In the genomic region with DNA sequence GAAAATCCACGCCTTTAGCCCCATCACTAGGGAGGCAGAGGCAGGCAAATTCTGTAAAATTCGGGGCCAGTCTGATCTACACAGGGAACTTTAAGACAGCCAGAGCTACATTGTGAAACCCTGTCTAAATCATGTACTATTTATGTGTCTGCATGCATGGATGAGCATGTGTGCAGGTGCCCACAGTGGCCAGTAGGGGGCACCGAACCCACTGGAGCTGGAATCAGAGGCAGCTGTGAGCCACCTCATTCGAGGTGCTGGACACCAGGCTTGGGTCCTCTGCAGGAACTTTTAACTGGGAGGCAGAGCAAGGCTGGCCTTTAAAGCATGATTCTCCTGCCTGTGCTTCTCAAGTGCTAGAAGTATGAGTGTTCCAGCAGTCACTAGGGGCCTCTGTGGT, we compare ENCODE assay signal across 11 mouse cellular contexts.
A peak's percentile ranks its signal among the peaks of the same experiment; 100 is the strongest.
DNase-seq lines count a peak whose midpoint lies in the region; ATAC-seq and TF ChIP-seq lines count a peak whose summit lies in the region.
"Had no signal": no experiment of that assay in that cellular context is flagged by ENCODE, and none has a peak within 500 bp of the region (broad histone marks: within the 10 kb centered on the region; RNA-seq: fewer than 3 reads in every experiment).

No protein-coding gene starts in this region.

- H3K36me3 ChIP-seq in testis, adult 2 months (ENCODE audit: control insufficient read depth, insufficient read depth, low read length): no peaks in the 10 kb centered on the region
- 0 out of 2 replicates have a peak, but pooled peaks cover 6% of the 10 kb centered on the region for H3K36me3 ChIP-seq in liver, embryonic 15.5 days (replicated peaks)

- no peaks in the 10 kb centered on the region for H3K4me1 ChIP-seq in testis, adult 2 months (ENCODE audit: control insufficient read depth, insufficient read depth, low read length)
- peaks cover 66% of the 10 kb centered on the region for H3K4me1 ChIP-seq in liver, embryonic 15.5 days (replicated peaks)
- H3K4me1 ChIP-seq: limb, embryonic 15.5 days had no signal

- H3K4me2 ChIP-seq in liver, embryonic 15.5 days: no peak overlapping the region
- H3K4me2 ChIP-seq: limb, embryonic 15.5 days had no signal

- H3K4me3 ChIP-seq in gastrocnemius, adult 2 months: no peak overlapping the region
- no peak overlapping the region for H3K4me3 ChIP-seq in testis, adult 2 months (ENCODE audit: control insufficient read depth, low read depth, low read length)
- no peak overlapping the region for H3K4me3 ChIP-seq in liver, embryonic 15.5 days (replicated peaks)
- H3K4me3 ChIP-seq: limb, embryonic 15.5 days had no signal

- H3K27ac ChIP-seq in gastrocnemius, adult 2 months: no peak overlapping the region
- H3K27ac ChIP-seq in testis, adult 2 months (ENCODE audit: control insufficient read depth, insufficient read depth, low read depth, low read length): no peak overlapping the region
- peak overlapping the region; percentile 48 for H3K27ac ChIP-seq in liver, embryonic 15.5 days (replicated peaks)
- H3K27ac ChIP-seq: limb, embryonic 15.5 days had no signal

- DNase-seq in gastrocnemius, adult 2 months: peak; percentile 50
- DNase-seq in gastrocnemius, postnatal 25 days: no peak
- DNase-seq in testis, postnatal 14 days (ENCODE audit: low spot score): no peak
- peak; percentile 72 for DNase-seq in thymus, postnatal 4 days
- DNase-seq in urinary bladder, postnatal 25 days (ENCODE audit: low spot score): no peak
- DNase-seq in left cerebral cortex, postnatal 4 days: no peak
- DNase-seq: cerebellum, postnatal 36 days; gastrocnemius, postnatal 10 days had no signal

- no peak for TF ChIP-seq POLR2A in testis, adult 2 months (IDR thresholded peaks at IDR 0.05; ENCODE audit: control insufficient read depth, low read depth, low read length)

- no peak overlapping the region for H3K9ac ChIP-seq in liver, embryonic 15.5 days
- H3K9ac ChIP-seq: limb, embryonic 15.5 days had no signal

- TF ChIP-seq CTCF in gastrocnemius, adult 2 months (IDR thresholded peaks at IDR 0.05): peak; percentile 65
- peak; percentile 85; the same call in 1 of the 2 replicates for TF ChIP-seq CTCF in testis, adult 2 months (IDR thresholded peaks at IDR 0.05; ENCODE audit: control insufficient read depth, insufficient read depth, insufficient replicate concordance, low read depth, low read length)

- H3K9me3 ChIP-seq in liver, embryonic 15.5 days (replicated peaks): no peaks in the 10 kb centered on the region
- H3K9me3 ChIP-seq: limb, embryonic 15.5 days had no signal

- H3K27me3 ChIP-seq in testis, adult 2 months (ENCODE audit: control insufficient read depth, insufficient read depth, low read length): no peaks in the 10 kb centered on the region
- no peaks in the 10 kb centered on the region for H3K27me3 ChIP-seq in liver, embryonic 15.5 days
- H3K27me3 ChIP-seq: limb, embryonic 15.5 days had no signal

- 51% methylated on average over 4 of the region's 4 CpGs for WGBS in liver, embryonic 15.5 days (ENCODE audit: insufficient replicate concordance)

- intact Hi-C loops in gastrocnemius, adult 2 months (cut with DNase I): loop anchor here (5.0 kb wide), 1 partner anchor 149 kb away; a partner anchor contains a TSS
- intact Hi-C loops in left cerebral cortex, postnatal 4 days (cut with DNase I): no loop called here

- no peak for ATAC-seq in liver, embryonic 15.5 days (ENCODE audit: insufficient read depth)

Comparison
In these comparisons a context has a peak if more than half of its experiments do, and no peak if none do; other contexts are left out.
1. DNase-seq: peak in gastrocnemius, adult 2 months (single experiment) and thymus, postnatal 4 days (single experiment); none in gastrocnemius, postnatal 25 days (single experiment), testis, postnatal 14 days (single experiment), urinary bladder, postnatal 25 days (single experiment) and left cerebral cortex, postnatal 4 days (single experiment).